Mouse (Mus musculus) stomach, postnatal 0 days (tissue): ENCODE results near the gene Fam83d.
A peak's percentile ranks its signal among the peaks of the same experiment; 100 is the strongest.

Source experiments
- CTCF ChIP-seq: IDR thresholded peaks from 2 replicates; pipeline ENCODE4 v1.5.1; 2016; ENCODE audit warnings: antibody characterized with exemption, low read depth, mild to moderate bottlenecking, moderate library complexity
- EP300 ChIP-seq: optimal IDR thresholded peaks from 2 replicates; pipeline ENCODE3; 2016; ENCODE audit warnings: antibody characterized with exemption

DNA sequence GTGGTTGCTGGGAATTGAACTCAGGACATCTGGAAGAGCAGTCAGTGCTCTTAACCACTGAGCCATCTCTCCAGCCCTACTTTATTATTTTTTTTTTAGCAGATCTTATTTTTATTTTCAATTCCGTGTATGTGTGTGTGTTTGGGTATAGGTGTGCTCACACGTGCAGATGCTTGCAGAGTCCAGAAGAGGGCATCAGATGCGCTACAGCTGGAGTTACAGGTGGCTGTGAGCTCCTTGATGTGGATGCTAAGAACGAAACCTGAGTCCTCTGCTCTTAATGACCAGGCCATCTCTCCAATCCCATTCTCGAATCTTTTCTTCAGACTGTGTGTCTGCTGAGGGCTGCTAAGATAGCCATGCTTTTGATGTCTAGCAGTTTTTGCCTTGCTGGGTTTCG, 41.6 kb upstream of the Fam83d start:
- TF ChIP-seq EP300 (no peak), CTCF (peak; percentile 32)
